Mouse (Mus musculus): Measurements from ENCODE around the gene Rnf6. TPM values are rescaled to one million over a fixed set of nuclear protein-coding genes. Genes with fewer than 3 reads are reported as not detected.

Gene Rnf6
- polyA plus RNA-seq, 1 experiment from 2014 or later = 26.2 TPM

DNA sequence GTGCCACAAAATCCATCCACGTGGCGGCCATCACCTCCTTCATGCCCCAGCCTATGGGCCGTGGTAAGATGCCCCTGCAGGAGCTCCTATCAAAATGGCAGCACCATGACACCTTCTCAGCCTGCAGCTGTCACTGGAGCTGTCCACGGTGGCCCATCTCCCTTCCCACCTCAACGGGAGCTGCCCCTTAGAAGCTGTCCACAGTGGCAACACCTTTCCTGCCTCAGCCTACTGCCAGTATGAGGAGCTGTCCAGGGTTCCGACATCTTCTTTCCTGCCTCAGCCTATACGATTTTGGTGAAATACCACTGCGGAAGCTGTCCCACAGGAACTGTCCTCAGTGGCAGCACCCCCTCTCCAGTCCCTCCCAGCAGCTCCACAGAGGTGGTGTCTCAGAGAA, 6.1 kb upstream of the Rnf6 start:
- WGBS = 91% methylated on average over 8 of the region's 8 CpGs
- ATAC-seq = no peak
- peaks cover 9% of the 10 kb centered on the region for H3K4me1 ChIP-seq (replicated peaks)
- H3K4me3 ChIP-seq (replicated peaks) = no peak overlapping the region
- H3K4me2 ChIP-seq (replicated peaks) = no peak overlapping the region
- H3K27me3 ChIP-seq = no peaks in the 10 kb centered on the region
- no peak overlapping the region for H3K27ac ChIP-seq
- H3K9me3 ChIP-seq = no peaks in the 10 kb centered on the region
- H3K9ac ChIP-seq (replicated peaks) = no peak overlapping the region
- no peaks in the 10 kb centered on the region for H3K36me3 ChIP-seq

DNA sequence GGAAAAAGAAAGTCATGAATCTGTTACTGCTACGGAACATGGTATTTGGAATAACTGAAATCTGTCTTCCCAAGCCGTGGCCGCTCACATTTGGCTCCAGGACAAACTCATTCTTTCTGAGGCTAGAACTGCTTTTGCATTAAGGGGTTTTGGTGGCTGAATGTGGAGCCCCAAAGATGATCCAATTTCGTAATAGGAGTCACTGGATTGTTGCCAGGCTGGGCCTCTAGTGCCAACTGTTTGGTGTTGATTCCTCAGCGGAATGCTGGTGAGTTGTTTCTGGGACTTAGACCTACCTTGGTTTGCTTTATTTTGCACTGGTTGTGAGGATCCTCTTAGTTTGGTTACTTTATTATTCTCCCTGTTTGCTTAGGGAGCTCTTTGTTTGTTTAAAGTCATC, 2.4 kb upstream of the Rnf6 start:
- Histone ChIP-seq H3K4me1 (replicated peaks) (peaks cover 22% of the 10 kb centered on the region), H3K27ac (no peak overlapping the region), H3K9me3 (no peaks in the 10 kb centered on the region), H3K4me2 (replicated peaks) (no peak overlapping the region), H3K9ac (replicated peaks) (no peak overlapping the region), H3K27me3 (no peaks in the 10 kb centered on the region), H3K4me3 (replicated peaks) (no peak overlapping the region), H3K36me3 (peaks cover 9% of the 10 kb centered on the region; the same call in 1 of the 2 replicates)
- ATAC-seq = no peak
- WGBS = 88% methylated on average over 5 of the region's 5 CpGs

DNA sequence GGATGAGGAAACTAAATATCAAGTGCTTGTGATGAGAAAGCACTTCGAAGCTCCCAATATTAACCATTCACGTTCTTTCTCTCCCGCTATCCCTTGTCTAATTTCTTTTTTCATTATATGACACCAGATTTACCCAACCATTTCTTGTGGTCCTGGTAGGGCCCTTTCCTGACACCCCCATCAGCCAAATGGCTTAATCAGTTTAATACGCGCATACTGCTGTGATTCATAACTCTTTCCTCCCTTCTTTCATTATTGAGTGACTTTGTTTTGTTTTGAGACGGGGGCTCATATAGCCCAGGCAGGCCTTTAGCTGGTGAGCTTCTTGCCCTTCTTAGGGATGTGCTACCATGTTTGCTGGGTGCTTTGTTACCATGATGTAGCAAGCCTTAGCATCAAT, 367 bp upstream of the Rnf6 start:
- Histone ChIP-seq H3K4me1 (replicated peaks) (peaks cover 22% of the 10 kb centered on the region), H3K27ac (peak overlapping the region; percentile 98), H3K4me2 (replicated peaks) (peak overlapping the region; percentile 64), H3K36me3 (peaks cover 25% of the 10 kb centered on the region), H3K4me3 (replicated peaks) (peak overlapping the region; percentile 79), H3K27me3 (no peaks in the 10 kb centered on the region), H3K9ac (replicated peaks) (peak overlapping the region; percentile 85), H3K9me3 (no peaks in the 10 kb centered on the region)
- 33% methylated on average over 6 of the region's 6 CpGs for WGBS
- ATAC-seq = no peak

DNA sequence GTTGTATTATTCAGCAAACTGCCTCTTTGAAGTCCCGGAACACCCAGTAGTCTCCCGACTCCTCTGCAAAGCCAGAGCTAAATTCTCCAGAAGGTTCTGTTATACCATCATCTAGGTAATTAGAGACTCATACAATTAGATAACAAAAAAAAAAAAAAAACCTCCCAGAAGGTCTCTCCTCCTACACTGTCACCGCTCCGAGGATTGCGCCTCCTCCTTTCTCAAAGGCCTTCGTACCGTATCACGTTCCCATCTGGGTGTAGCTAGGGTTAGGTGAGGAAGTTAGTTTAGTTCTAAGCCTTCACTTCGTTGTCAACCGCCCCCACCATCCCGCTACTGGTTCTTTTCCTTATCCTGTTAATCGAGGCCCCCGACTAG, 865 bp downstream of the Rnf6 start:
- WGBS = 8% methylated on average over 13 of the region's 13 CpGs
- ATAC-seq = peak; percentile 61
- no peaks in the 10 kb centered on the region for H3K9me3 ChIP-seq
- peaks cover 22% of the 10 kb centered on the region for H3K4me1 ChIP-seq (replicated peaks)
- peak overlapping the region; percentile 79 for H3K4me3 ChIP-seq (replicated peaks)
- H3K27me3 ChIP-seq = no peaks in the 10 kb centered on the region
- 0 out of 2 replicates have a peak overlapping the region, but pooled peaks have one; percentile 98 for H3K27ac ChIP-seq
- peaks cover 34% of the 10 kb centered on the region for H3K36me3 ChIP-seq
- peak overlapping the region; percentile 85 for H3K9ac ChIP-seq (replicated peaks)
- peak overlapping the region; percentile 64 for H3K4me2 ChIP-seq (replicated peaks)

DNA sequence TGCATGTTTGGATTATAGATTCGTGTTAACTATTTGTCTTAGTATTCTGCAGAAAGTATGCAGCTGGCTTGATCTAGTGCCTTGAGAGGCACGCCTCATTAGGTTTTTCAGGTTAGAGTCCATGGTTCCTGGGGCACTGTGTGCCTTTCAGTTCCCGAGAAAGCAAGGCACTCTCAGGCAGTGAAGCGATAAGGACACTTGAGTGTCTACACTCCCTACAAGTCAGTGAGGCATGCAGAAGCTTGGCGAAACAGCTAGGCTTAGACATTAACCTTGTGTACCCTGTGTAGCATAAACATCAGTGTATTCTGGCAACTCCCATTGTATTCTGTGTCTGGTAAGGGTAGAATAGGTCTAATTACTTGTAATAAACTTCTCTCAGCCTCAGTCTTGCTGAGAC, 15.8 kb downstream of the Rnf6 start:
- WGBS = 96% methylated on average over 5 of the region's 5 CpGs
- H3K4me3 ChIP-seq (replicated peaks) = no peak overlapping the region
- no peak overlapping the region for H3K27ac ChIP-seq
- no peak for ATAC-seq
- H3K9ac ChIP-seq (replicated peaks) = no peak overlapping the region
- H3K27me3 ChIP-seq = no peaks in the 10 kb centered on the region
- H3K9me3 ChIP-seq = peaks cover 6% of the 10 kb centered on the region; the same call in 1 of the 2 replicates
- H3K4me2 ChIP-seq (replicated peaks) = no peak overlapping the region
- H3K36me3 ChIP-seq = peaks cover 89% of the 10 kb centered on the region
- no peaks in the 10 kb centered on the region for H3K4me1 ChIP-seq (replicated peaks)

DNA sequence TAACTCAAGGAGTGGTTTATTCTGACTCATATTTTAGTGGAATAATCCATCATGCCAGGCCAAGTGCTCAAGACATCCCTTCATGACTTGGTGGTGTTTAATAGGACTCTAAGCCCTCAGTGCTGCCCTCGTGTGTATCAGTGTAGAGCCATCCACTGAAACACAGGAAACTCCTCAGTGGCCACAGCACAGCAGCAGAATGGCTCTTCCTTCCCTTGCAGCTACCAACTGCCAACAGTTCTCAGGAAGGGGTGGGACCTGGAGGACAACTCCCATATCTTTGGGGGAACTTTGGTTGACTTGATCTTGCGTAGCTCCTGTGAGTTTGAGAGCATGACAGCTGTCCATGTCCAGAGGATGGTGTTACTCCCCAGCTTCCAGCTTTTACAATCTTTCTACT, 17.4 kb downstream of the Rnf6 start:
- Histone ChIP-seq H3K4me2 (replicated peaks) (no peak overlapping the region), H3K27ac (no peak overlapping the region), H3K9me3 (peaks cover 6% of the 10 kb centered on the region; the same call in 1 of the 2 replicates), H3K9ac (replicated peaks) (no peak overlapping the region), H3K4me3 (replicated peaks) (no peak overlapping the region), H3K27me3 (no peaks in the 10 kb centered on the region), H3K4me1 (replicated peaks) (no peaks in the 10 kb centered on the region), H3K36me3 (peaks cover 79% of the 10 kb centered on the region)
- 90% methylated on average over 2 of the region's 2 CpGs for WGBS
- no peak for ATAC-seq

DNA sequence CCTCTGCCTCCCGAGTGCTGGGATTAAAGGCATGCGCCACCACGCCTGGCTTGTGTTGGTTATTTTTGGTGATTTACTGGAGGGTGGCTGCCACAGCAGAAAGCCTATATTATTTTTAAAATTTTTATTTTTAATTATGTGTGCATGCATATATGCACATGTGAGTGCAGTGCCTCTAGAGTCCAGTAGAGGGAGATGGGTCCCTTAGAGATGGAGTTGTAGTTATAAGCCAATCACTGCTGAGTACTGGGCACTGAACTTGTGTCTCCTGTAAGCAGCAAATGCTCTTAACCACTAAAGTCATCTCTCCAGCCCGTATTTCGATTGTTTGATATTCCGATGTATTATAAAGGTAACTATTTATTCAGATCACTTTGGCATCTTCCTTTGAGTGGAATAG, 20.8 kb downstream of the Rnf6 start:
- no peak overlapping the region for H3K4me2 ChIP-seq (replicated peaks)
- no peak overlapping the region for H3K27ac ChIP-seq
- H3K9ac ChIP-seq (replicated peaks) = no peak overlapping the region
- 95% methylated on average over 6 of the region's 6 CpGs for WGBS
- no peak for ATAC-seq
- H3K27me3 ChIP-seq = no peaks in the 10 kb centered on the region
- H3K4me1 ChIP-seq (replicated peaks) = no peaks in the 10 kb centered on the region
- H3K4me3 ChIP-seq (replicated peaks) = no peak overlapping the region
- H3K36me3 ChIP-seq = peaks cover 59% of the 10 kb centered on the region
- peaks cover 6% of the 10 kb centered on the region; the same call in 1 of the 2 replicates for H3K9me3 ChIP-seq

DNA sequence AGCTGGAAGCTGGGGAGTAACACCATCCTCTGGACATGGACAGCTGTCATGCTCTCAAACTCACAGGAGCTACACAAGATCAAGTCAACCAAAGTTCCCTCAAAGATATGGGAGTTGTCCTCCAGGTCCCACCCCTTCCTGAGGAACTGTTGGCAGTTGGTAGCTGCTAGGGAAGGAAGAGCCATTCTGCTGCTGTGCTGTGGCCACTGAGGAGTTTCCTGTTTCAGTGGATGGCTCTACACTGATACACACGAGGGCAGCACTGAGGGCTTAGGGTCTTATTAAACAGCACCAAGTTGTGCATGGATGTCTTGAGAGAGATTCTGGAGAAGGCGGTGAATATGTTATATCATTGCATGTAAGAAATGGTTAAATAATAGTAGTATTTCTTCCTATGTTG, 21.8 kb downstream of the Rnf6 start:
- Histone ChIP-seq H3K4me2 (replicated peaks) (no peak overlapping the region), H3K9ac (replicated peaks) (no peak overlapping the region), H3K36me3 (peaks cover 48% of the 10 kb centered on the region), H3K4me1 (replicated peaks) (no peaks in the 10 kb centered on the region), H3K27me3 (no peaks in the 10 kb centered on the region), H3K9me3 (peaks cover 8% of the 10 kb centered on the region), H3K4me3 (replicated peaks) (no peak overlapping the region), H3K27ac (no peak overlapping the region)
- WGBS = 83% methylated on average over 2 of the region's 2 CpGs
- no peak for ATAC-seq

DNA sequence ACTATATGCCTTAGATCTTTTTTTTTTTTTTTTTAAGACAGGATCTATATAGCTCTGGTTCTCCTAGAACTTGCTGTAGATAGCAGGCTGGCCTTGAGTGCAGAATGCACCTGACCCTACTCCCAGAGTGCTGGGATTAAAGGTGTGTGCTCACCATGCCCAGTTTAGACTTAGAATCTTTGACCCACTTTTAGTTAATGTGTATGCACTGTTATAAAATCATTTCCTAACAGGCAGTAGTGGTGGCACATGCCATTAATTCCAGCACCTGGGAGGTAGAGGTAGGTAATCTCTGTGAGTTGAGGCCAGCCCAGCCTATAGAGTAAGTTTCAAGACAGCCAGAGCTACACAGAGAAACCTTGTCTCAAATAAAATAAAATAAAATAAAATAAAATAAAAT, 22.3 kb downstream of the Rnf6 start:
- no peak overlapping the region for H3K27ac ChIP-seq
- peaks cover 44% of the 10 kb centered on the region for H3K36me3 ChIP-seq
- H3K9ac ChIP-seq (replicated peaks) = no peak overlapping the region
- no peak overlapping the region for H3K4me3 ChIP-seq (replicated peaks)
- H3K27me3 ChIP-seq = no peaks in the 10 kb centered on the region
- no peak for ATAC-seq
- no peak overlapping the region for H3K4me2 ChIP-seq (replicated peaks)
- no peaks in the 10 kb centered on the region for H3K4me1 ChIP-seq (replicated peaks)
- peaks cover 8% of the 10 kb centered on the region for H3K9me3 ChIP-seq

DNA sequence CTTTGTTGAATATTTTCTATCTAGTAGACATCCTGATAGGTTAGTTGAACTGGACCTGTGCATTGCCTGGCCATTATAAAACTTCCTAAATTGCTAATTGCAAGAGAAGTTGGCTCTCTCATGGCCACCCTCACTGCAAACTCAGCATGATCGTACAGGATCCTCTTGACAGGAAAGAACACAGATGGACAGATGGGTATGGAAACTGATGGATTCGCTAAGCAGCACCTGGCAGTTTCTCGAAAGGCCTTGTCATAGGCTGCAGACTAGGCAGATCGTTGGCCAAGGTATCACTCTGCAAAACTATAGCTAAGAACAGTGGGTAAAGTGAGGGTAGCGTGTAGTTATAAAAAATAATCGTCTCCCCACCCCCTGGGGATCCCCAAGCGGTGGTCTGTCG, 28.0 kb downstream of the Rnf6 start:
- Histone ChIP-seq H3K27me3 (no peaks in the 10 kb centered on the region), H3K9ac (replicated peaks) (no peak overlapping the region), H3K9me3 (peaks cover 2% of the 10 kb centered on the region; the same call in 1 of the 2 replicates), H3K4me1 (replicated peaks) (no peaks in the 10 kb centered on the region), H3K4me2 (replicated peaks) (no peak overlapping the region), H3K27ac (no peak overlapping the region), H3K36me3 (peaks cover 14% of the 10 kb centered on the region), H3K4me3 (replicated peaks) (no peak overlapping the region)
- ATAC-seq = no peak
- WGBS = 86% methylated on average over 8 of the region's 8 CpGs

DNA sequence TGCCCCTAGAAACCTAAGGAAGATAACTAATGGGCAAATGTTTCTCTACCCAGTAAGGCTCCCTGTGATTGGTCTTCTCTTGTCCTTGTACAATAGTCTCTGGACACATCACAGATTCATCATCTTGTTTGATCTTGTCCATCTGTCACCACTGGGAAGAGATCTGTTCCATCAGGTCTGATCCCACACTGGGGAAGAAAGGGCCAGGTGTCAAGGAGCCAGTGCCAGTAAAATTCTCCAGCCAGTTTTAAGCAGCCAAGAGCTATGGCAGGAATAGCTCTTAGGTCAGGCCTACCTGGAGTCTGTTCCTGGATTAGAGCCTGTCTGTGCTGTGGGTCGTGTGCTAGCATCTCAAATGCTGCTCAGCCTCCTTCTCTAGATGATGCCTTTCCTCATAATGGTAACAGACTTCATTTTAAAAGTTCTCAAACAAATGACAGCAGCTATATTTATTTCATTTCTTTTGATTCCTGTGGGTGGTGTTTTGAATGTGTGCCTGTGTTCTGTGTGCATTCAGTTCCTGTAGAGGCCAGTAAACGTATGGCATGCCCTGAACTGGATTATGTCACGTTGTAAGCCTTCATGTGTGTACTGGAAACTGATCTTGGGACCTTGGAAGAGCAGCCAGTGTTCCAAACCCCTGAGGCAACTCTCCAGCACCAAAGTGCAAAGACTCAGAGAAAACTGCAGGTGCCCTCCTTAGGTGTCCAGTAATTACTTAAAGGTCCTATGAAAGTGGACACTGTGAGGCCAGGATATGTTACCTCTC, 30.7 kb downstream of the Rnf6 start:
- H3K36me3 ChIP-seq = no peaks in the 10 kb centered on the region
- no peak overlapping the region for H3K4me2 ChIP-seq (replicated peaks)
- no peak overlapping the region for H3K27ac ChIP-seq
- H3K4me3 ChIP-seq (replicated peaks) = no peak overlapping the region
- ATAC-seq = no peak
- no peak overlapping the region for H3K9ac ChIP-seq (replicated peaks)
- peaks cover 2% of the 10 kb centered on the region; the same call in 1 of the 2 replicates for H3K9me3 ChIP-seq
- no peaks in the 10 kb centered on the region for H3K4me1 ChIP-seq (replicated peaks)
- no peaks in the 10 kb centered on the region for H3K27me3 ChIP-seq
- WGBS = 59% methylated on average over 3 of the region's 3 CpGs

DNA sequence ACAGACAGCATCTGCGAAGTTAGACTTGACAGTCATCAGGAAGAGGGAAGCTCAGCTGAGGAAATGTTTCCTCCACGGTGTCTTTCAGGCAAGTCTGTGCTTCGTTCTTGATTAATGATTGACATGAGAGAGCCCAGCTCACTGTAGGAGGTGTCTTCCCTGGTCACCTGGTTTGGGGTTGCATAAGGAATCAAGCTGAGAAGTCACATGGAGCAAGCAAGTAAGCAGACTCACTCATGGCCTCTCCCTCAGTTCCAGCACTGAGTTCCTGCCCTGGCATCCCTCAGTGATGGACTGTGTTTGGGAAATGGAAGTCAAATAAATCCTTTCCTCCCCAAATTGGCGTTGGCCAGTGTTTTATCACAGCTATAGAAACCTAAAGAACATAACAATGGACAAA, 31.3 kb downstream of the Rnf6 start:
- Histone ChIP-seq H3K9ac (replicated peaks) (no peak overlapping the region), H3K9me3 (peaks cover 2% of the 10 kb centered on the region; the same call in 1 of the 2 replicates), H3K36me3 (no peaks in the 10 kb centered on the region), H3K4me3 (replicated peaks) (no peak overlapping the region), H3K4me1 (replicated peaks) (no peaks in the 10 kb centered on the region), H3K27me3 (no peaks in the 10 kb centered on the region), H3K4me2 (replicated peaks) (no peak overlapping the region), H3K27ac (no peak overlapping the region)
- ATAC-seq = no peak
- 71% methylated on average over 4 of the region's 4 CpGs for WGBS

DNA sequence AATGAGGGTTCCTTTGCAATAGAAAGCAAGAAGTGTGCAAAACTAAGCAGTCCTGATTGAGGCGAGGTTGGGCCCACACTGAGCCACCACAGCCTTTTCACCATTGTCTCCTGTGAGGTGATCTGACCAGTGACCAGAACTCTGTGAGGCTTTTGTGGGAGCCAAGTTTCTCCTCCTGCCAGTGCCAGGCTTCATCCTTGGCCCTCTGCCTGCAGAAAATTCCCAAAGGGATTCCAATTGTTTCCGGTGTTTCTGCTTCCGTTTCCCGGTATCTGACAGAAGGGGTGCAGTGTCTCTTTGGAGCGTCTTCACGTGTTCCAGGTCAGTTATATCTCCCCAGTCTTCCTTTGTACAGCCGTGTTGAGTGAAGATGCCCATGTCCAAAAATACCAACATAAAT, 32.6 kb downstream of the Rnf6 start:
- Histone ChIP-seq H3K27ac (no peak overlapping the region), H3K9me3 (no peaks in the 10 kb centered on the region), H3K4me2 (replicated peaks) (no peak overlapping the region), H3K9ac (replicated peaks) (no peak overlapping the region), H3K4me1 (replicated peaks) (no peaks in the 10 kb centered on the region), H3K27me3 (no peaks in the 10 kb centered on the region), H3K36me3 (no peaks in the 10 kb centered on the region), H3K4me3 (replicated peaks) (no peak overlapping the region)
- 88% methylated on average over 7 of the region's 7 CpGs for WGBS
- ATAC-seq = no peak
